ENCODE assay signal across 10 mouse cellular contexts in genomic region chr11:4203705-4204074, GRCm38 (mm10). TPM values are rescaled to one million over a fixed set of nuclear protein-coding genes. Genes with fewer than 3 reads are reported as not detected.
DNase-seq lines count a peak whose midpoint lies in the region; ATAC-seq and TF ChIP-seq lines count a peak whose summit lies in the region.
"Had no signal": no experiment of that assay in that cellular context is flagged by ENCODE, and none has a peak within 500 bp of the region (broad histone marks: within the 10 kb centered on the region; RNA-seq: fewer than 3 reads in every experiment).

No protein-coding gene starts in this region.

- intact Hi-C loops in heart, postnatal 14 days (cut with DNase I) = loop anchor here (2.0 kb wide), 1 partner anchor 15 kb away; no protein-coding TSS in a partner anchor

- H3K4me3 ChIP-seq in hindbrain, embryonic 16.5 days (ENCODE audit: low read length) = no peak overlapping the region
- no peak overlapping the region for H3K4me3 ChIP-seq in hindbrain, embryonic 14.5 days (replicated peaks; ENCODE audit: low read length)
- no peak overlapping the region for H3K4me3 ChIP-seq in lung, adult 2 months (replicated peaks; ENCODE audit: extremely low read depth, low read depth, low read length)
- no peak overlapping the region for H3K4me3 ChIP-seq in midbrain, embryonic 11.5 days (ENCODE audit: low read depth, low read length)
- H3K4me3 ChIP-seq: embryonic facial prominence, embryonic 13.5 days had no signal

- peaks cover 2% of the 10 kb centered on the region; the same call in 1 of the 2 replicates for H3K36me3 ChIP-seq in hindbrain, embryonic 16.5 days (ENCODE audit: control insufficient read depth, insufficient read depth, low read length)
- H3K36me3 ChIP-seq in hindbrain, embryonic 14.5 days (replicated peaks; ENCODE audit: control insufficient read depth, insufficient read depth) = peaks cover 11% of the 10 kb centered on the region
- H3K36me3 ChIP-seq in midbrain, embryonic 11.5 days (ENCODE audit: control insufficient read depth, insufficient read depth, low read length) = 0 out of 2 replicates have a peak, but pooled peaks cover 2% of the 10 kb centered on the region

- no peak overlapping the region for H3K4me2 ChIP-seq in hindbrain, embryonic 16.5 days (ENCODE audit: low read length)
- no peak overlapping the region for H3K4me2 ChIP-seq in hindbrain, embryonic 14.5 days (replicated peaks)
- no peak overlapping the region for H3K4me2 ChIP-seq in midbrain, embryonic 11.5 days
- H3K4me2 ChIP-seq: embryonic facial prominence, embryonic 13.5 days had no signal

- DNase-seq in hindbrain, embryonic 14.5 days (ENCODE audit: low spot score) = no peak
- DNase-seq in adrenal gland, postnatal 25 days = peak; percentile 57
- DNase-seq in heart, postnatal 14 days = peak; percentile 78 to 83
- peak; percentile 53 for DNase-seq in lung, adult 2 months
- peak; percentile 53 for DNase-seq in thymus, postnatal 0 days (ENCODE audit: low spot score)
- DNase-seq in midbrain, embryonic 11.5 days (ENCODE audit: low spot score, missing footprints) = no peak
- DNase-seq in right cerebral cortex, adult 2 months (ENCODE audit: low spot score in 2 of 2) = no peak

- peak; percentile 52; the same call in 1 of the 2 replicates for TF ChIP-seq POLR2A in lung, adult 2 months (IDR thresholded peaks at IDR 0.05; ENCODE audit: borderline replicate concordance, extremely low read depth, low read depth, low read length)

- H3K27ac ChIP-seq in hindbrain, embryonic 16.5 days (ENCODE audit: low read depth, low read length) = peak overlapping the region; percentile 19; the same call in 1 of the 2 replicates
- no peak overlapping the region for H3K27ac ChIP-seq in hindbrain, embryonic 14.5 days
- no peak overlapping the region for H3K27ac ChIP-seq in midbrain, embryonic 11.5 days (ENCODE audit: low read depth, low read length)
- H3K27ac ChIP-seq: embryonic facial prominence, embryonic 13.5 days had no signal

- WGBS in hindbrain, embryonic 16.5 days = 39% methylated on average over 2 of the region's 2 CpGs
- 37% methylated on average over 2 of the region's 2 CpGs for WGBS in hindbrain, embryonic 14.5 days
- 12% methylated on average over 2 of the region's 2 CpGs for WGBS in lung, adult 2 months
- WGBS in midbrain, embryonic 11.5 days = 53% methylated on average over 2 of the region's 2 CpGs

- no peak overlapping the region for H3K9ac ChIP-seq in hindbrain, embryonic 16.5 days (ENCODE audit: low read depth, low read length)
- H3K9ac ChIP-seq in hindbrain, embryonic 14.5 days = no peak overlapping the region
- H3K9ac ChIP-seq in midbrain, embryonic 11.5 days (ENCODE audit: low read length) = no peak overlapping the region
- H3K9ac ChIP-seq: embryonic facial prominence, embryonic 13.5 days had no signal

- peak; percentile 77 for ATAC-seq in hindbrain, embryonic 16.5 days
- ATAC-seq in hindbrain, embryonic 14.5 days (ENCODE audit: low FRiP score) = no peak
- no peak for ATAC-seq in midbrain, embryonic 11.5 days (ENCODE audit: low FRiP score)

- no peak for TF ChIP-seq CTCF in lung, adult 2 months (IDR thresholded peaks at IDR 0.05; ENCODE audit: insufficient read depth, low read length)

- no peaks in the 10 kb centered on the region for H3K27me3 ChIP-seq in hindbrain, embryonic 16.5 days (replicated peaks; ENCODE audit: control insufficient read depth, insufficient read depth, low read length)
- no peaks in the 10 kb centered on the region for H3K27me3 ChIP-seq in hindbrain, embryonic 14.5 days (ENCODE audit: control insufficient read depth, insufficient read depth, low read length)
- H3K27me3 ChIP-seq in midbrain, embryonic 11.5 days (ENCODE audit: control insufficient read depth, insufficient read depth, low read length) = no peaks in the 10 kb centered on the region
- H3K27me3 ChIP-seq: embryonic facial prominence, embryonic 13.5 days had no signal

- H3K4me1 ChIP-seq in hindbrain, embryonic 16.5 days (ENCODE audit: control insufficient read depth, insufficient read depth, low read depth, low read length) = no peaks in the 10 kb centered on the region
- no peaks in the 10 kb centered on the region for H3K4me1 ChIP-seq in hindbrain, embryonic 14.5 days (replicated peaks; ENCODE audit: control insufficient read depth, insufficient read depth, low read length)
- H3K4me1 ChIP-seq in lung, adult 2 months (ENCODE audit: control insufficient read depth, insufficient read depth, low read length) = peaks cover 46% of the 10 kb centered on the region
- no peaks in the 10 kb centered on the region for H3K4me1 ChIP-seq in midbrain, embryonic 11.5 days (ENCODE audit: control insufficient read depth, insufficient read depth, low read length)

- H3K9me3 ChIP-seq in hindbrain, embryonic 16.5 days (ENCODE audit: control insufficient read depth, low read length) = no peaks in the 10 kb centered on the region
- H3K9me3 ChIP-seq in hindbrain, embryonic 14.5 days (ENCODE audit: control insufficient read depth, low read length) = no peaks in the 10 kb centered on the region
- H3K9me3 ChIP-seq in midbrain, embryonic 11.5 days (ENCODE audit: control insufficient read depth, low read length) = no peaks in the 10 kb centered on the region
- H3K9me3 ChIP-seq: embryonic facial prominence, embryonic 13.5 days had no signal

RNA-seq across cellular contexts. Expression of gene Castor1, which starts 14.3 kb away (rescaled TPM):
- polyA plus RNA-seq in hindbrain, embryonic 16.5 days (2015; fragmentation: Nextera tagmentation; extraction: Ambion mirVana) = 6.7 and 7.4 TPM in 2 replicates
- 3.8 and 4.5 TPM in 2 replicates for polyA plus RNA-seq in hindbrain, embryonic 14.5 days (2014; fragmentation: Nextera tagmentation; extraction: Ambion mirVana)
- 3.0 and 4.1 TPM in 2 replicates for total RNA-seq in adrenal gland, postnatal 25 days (2021)
- 10 to 100 TPM in 1 of 2 experiments, 1 to 10 TPM in 1; 8.3 to 11.4 TPM for total RNA-seq in heart, postnatal 14 days (2021)
- 23.3 and 26.2 TPM in 2 replicates for polyA plus RNA-seq in lung, adult 2 months (2012; rRNA removed)
- polyA plus RNA-seq in thymus, postnatal 0 days (2015; fragmentation: Nextera tagmentation; extraction: Ambion mirVana) = 37.9 and 45.8 TPM in 2 replicates
- 2.5 and 2.7 TPM in 2 replicates for polyA plus RNA-seq in midbrain, embryonic 11.5 days (2014; fragmentation: Nextera tagmentation; extraction: Ambion mirVana)

RNA-seq across cellular contexts. Expression of gene Tbc1d10a, which starts 17.1 kb away (rescaled TPM):
- 37.6 and 41.0 TPM in 2 replicates for polyA plus RNA-seq in hindbrain, embryonic 16.5 days (2015; fragmentation: Nextera tagmentation; extraction: Ambion mirVana)
- polyA plus RNA-seq in hindbrain, embryonic 14.5 days (2014; fragmentation: Nextera tagmentation; extraction: Ambion mirVana) = 23.7 and 25.6 TPM in 2 replicates
- 15.6 and 15.8 TPM in 2 replicates for total RNA-seq in adrenal gland, postnatal 25 days (2021)
- 10 to 100 TPM; 14.5 to 14.7 TPM for total RNA-seq in heart, postnatal 14 days (2021)
- polyA plus RNA-seq in lung, adult 2 months (2012; rRNA removed) = 72.8 and 78.3 TPM in 2 replicates
- 50.1 and 58.2 TPM in 2 replicates for polyA plus RNA-seq in thymus, postnatal 0 days (2015; fragmentation: Nextera tagmentation; extraction: Ambion mirVana)
- 14.6 and 17.3 TPM in 2 replicates for polyA plus RNA-seq in midbrain, embryonic 11.5 days (2014; fragmentation: Nextera tagmentation; extraction: Ambion mirVana)

RNA-seq across cellular contexts. Expression of gene Osm, which starts 32.5 kb away (rescaled TPM):
- polyA plus RNA-seq in hindbrain, embryonic 16.5 days (2015; fragmentation: Nextera tagmentation; extraction: Ambion mirVana) = not detected in 2 replicates
- not detected in 2 replicates for polyA plus RNA-seq in hindbrain, embryonic 14.5 days (2014; fragmentation: Nextera tagmentation; extraction: Ambion mirVana)
- not detected in 2 replicates for total RNA-seq in adrenal gland, postnatal 25 days (2021)
- total RNA-seq in heart, postnatal 14 days (2021) = under 1 TPM in 1 of 2 experiments, not detected in 1; 0.10 TPM
- 1.0 and 1.3 TPM in 2 replicates for polyA plus RNA-seq in lung, adult 2 months (2012; rRNA removed)
- 2.1 and 2.6 TPM in 2 replicates for polyA plus RNA-seq in thymus, postnatal 0 days (2015; fragmentation: Nextera tagmentation; extraction: Ambion mirVana)
- not detected in 2 replicates for polyA plus RNA-seq in midbrain, embryonic 11.5 days (2014; fragmentation: Nextera tagmentation; extraction: Ambion mirVana)
- polyA plus RNA-seq: C2C12; embryonic facial prominence, embryonic 13.5 days had no signal

RNA-seq across cellular contexts. Expression of gene Sf3a1, which starts 43.5 kb away (rescaled TPM):
- 38.7 and 52.4 TPM in 2 replicates for polyA plus RNA-seq in hindbrain, embryonic 16.5 days (2015; fragmentation: Nextera tagmentation; extraction: Ambion mirVana)
- polyA plus RNA-seq in hindbrain, embryonic 14.5 days (2014; fragmentation: Nextera tagmentation; extraction: Ambion mirVana) = 49.3 and 54.7 TPM in 2 replicates
- total RNA-seq in adrenal gland, postnatal 25 days (2021) = 42.1 and 45.6 TPM in 2 replicates
- 10 to 100 TPM; 38.4 to 46.7 TPM for total RNA-seq in heart, postnatal 14 days (2021)
- polyA plus RNA-seq in lung, adult 2 months (2012; rRNA removed) = 27.0 and 28.2 TPM in 2 replicates
- 35.4 and 42.0 TPM in 2 replicates for polyA plus RNA-seq in thymus, postnatal 0 days (2015; fragmentation: Nextera tagmentation; extraction: Ambion mirVana)
- polyA plus RNA-seq in midbrain, embryonic 11.5 days (2014; fragmentation: Nextera tagmentation; extraction: Ambion mirVana) = 92.1 and 93.6 TPM in 2 replicates

RNA-seq across cellular contexts. Expression of gene Ccdc157, which starts 43.6 kb away (rescaled TPM):
- 9.1 and 10.9 TPM in 2 replicates for polyA plus RNA-seq in hindbrain, embryonic 16.5 days (2015; fragmentation: Nextera tagmentation; extraction: Ambion mirVana)
- 6.3 and 7.3 TPM in 2 replicates for polyA plus RNA-seq in hindbrain, embryonic 14.5 days (2014; fragmentation: Nextera tagmentation; extraction: Ambion mirVana)
- 11.8 and 14.0 TPM in 2 replicates for total RNA-seq in adrenal gland, postnatal 25 days (2021)
- total RNA-seq in heart, postnatal 14 days (2021) = 1 to 10 TPM; 5.6 to 7.4 TPM
- 17.6 and 19.8 TPM in 2 replicates for polyA plus RNA-seq in lung, adult 2 months (2012; rRNA removed)
- polyA plus RNA-seq in thymus, postnatal 0 days (2015; fragmentation: Nextera tagmentation; extraction: Ambion mirVana) = 2.0 and 2.2 TPM in 2 replicates
- polyA plus RNA-seq in midbrain, embryonic 11.5 days (2014; fragmentation: Nextera tagmentation; extraction: Ambion mirVana) = 2.5 and 3.1 TPM in 2 replicates

Comparison
In these comparisons a context has a peak if more than half of its experiments do, and no peak if none do; other contexts are left out.
1. DNase-seq: peak in adrenal gland, postnatal 25 days (single experiment), heart, postnatal 14 days (2 of 2), lung, adult 2 months (single experiment) and thymus, postnatal 0 days (single experiment); none in hindbrain, embryonic 14.5 days (single experiment), midbrain, embryonic 11.5 days (single experiment) and right cerebral cortex, adult 2 months (0 of 2).